Mouse (Mus musculus) cerebellum, postnatal 36 days (tissue): Measurements from ENCODE around the gene Zfp184.
A peak's percentile ranks its signal among the peaks of the same experiment; 100 is the strongest.

Source experiments
- DNase-seq, 2 experiments: peaks; one replicate each; pipeline ENCODE4 v3.0.0; 2021 to 2022; ENCODE audit warnings: mixed read lengths in 2 of 2

The Zfp184 gene

DNA sequence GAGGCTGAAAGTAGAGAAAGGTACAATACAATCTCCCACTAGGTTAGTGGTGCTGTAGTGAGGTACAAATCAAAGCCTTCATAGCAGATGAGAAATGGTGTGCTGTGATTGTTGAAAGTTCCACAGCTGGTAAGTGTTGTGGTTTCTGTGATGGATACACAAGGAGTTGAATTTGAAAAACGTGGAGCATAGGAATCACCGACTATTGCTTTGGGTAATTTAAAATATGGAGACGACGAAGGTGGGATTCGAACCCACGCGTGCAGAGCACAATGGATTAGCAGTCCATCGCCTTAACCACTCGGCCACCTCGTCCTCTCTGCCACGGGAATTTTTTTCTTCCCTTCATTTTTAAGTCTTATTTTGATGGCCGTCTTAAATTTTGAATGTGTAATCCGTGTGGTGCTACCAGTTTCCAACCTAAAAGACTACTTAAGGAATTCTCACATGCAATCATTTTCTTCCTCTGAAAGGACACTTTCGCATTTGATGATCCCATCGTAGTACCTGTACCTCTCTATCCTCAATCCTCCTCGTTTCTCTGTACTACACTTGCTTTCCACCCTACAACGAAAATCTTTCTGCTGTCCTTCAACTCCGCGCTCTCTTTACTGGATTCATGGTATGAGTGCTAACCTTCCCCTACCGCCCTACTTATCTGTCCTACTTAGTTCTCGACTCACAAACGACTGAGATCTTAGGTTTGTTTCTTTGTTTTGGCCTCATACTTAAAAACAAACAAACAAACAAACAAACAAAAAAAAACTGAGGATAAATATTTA is 49.3 kb downstream of the Zfp184 start:
- DNase-seq: peak; percentile 29 to 44

DNA sequence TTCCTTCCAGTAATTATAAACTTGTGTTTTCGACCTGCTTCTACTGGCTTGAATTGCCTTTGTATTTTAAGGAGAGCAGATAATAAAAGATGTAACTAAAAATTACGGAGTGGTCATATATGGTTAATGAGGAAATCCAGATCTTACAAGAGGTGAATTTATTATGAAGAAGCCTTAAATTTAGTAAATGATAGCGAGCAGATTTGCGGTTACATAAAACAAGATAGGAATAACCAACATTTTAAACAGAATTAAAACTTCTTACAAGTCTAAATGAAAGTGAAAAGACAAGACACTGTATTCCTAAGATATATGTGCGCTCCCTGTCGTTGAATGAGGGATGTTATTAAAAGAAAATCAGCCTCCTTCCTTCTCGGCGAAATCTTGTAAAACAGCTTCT is 50.0 kb downstream of the Zfp184 start:
- DNase-seq: no peak

DNA sequence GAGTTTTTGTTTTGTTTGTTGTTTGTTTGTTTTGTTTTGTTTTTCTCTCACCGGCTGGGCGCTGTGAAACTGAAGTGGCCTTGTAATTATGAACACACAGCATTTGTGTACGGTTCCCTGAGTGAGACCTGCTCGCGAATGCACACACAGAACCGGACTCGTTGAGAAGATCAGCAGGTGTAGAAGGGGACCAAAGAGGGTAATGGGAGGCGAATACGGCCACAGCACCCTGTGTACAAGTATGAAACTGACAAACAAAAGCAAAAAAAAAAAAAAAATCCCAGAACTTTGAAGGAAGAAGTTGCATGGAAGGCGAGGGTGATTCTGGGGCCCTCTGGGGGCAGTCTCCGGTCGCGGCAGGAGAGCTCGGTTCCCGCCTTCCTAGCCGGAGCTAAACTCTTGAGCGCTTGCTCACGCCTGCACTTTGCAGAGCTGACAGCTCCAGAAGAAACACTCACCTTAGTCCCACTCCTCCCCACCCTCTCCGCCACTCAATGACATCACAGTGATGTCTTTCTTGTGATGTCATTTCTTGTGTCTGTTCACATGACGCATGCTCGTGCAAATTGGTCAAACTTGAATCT is 50.5 kb downstream of the Zfp184 start:
- peak in 1 of 2 experiments; percentile 26 for DNase-seq

DNA sequence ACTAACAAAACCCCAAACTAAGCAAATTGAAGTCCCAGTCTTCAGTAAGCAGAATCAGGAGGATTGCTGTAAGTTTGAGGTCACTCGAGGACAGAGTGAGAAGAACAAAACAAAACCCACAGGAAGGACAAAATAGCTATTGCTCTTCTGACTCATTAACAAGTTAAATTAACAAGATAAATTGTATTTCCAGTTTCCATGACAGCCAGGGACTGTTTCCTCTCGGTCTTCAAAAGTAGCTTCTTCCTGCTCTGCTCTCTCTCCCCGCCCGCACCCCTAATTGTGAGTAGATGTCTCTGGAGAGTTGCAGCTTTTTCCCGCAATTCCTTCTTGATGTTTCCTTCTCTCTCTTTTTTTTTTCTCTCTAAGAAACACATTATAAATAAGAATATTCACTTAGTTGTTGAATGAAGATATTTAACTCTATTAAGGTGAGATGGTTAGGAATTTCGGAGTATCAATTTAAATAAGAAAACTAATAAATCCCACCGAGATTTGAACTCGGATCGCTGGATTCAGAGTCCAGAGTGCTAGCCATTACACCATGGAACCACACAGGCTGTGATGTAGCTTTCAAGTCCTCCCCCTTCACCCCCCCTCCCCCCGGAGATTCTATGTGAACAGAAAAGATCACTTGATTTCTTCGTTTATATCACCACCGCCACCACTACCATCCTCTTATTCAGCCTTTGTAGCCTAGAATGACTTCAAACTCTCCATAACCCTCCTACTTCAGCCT is 51.4 kb downstream of the Zfp184 start:
- DNase-seq: no peak

DNA sequence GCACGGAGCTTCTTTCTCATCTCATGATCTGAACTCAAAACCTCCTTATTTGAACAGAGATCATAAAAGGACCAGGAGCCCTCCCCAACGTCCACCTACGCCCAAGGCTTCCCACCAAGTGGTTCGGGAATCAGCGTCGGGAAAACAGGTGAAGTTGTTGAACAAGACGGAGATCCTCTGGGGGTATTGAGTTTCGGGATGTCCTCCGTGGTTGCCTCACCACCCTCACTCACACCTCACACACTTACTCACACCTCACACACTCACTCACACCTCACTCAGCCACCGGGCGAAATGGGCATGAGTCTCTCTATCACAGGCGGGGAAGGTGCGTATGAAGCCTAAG is 51.9 kb downstream of the Zfp184 start:
- DNase-seq: no peak

DNA sequence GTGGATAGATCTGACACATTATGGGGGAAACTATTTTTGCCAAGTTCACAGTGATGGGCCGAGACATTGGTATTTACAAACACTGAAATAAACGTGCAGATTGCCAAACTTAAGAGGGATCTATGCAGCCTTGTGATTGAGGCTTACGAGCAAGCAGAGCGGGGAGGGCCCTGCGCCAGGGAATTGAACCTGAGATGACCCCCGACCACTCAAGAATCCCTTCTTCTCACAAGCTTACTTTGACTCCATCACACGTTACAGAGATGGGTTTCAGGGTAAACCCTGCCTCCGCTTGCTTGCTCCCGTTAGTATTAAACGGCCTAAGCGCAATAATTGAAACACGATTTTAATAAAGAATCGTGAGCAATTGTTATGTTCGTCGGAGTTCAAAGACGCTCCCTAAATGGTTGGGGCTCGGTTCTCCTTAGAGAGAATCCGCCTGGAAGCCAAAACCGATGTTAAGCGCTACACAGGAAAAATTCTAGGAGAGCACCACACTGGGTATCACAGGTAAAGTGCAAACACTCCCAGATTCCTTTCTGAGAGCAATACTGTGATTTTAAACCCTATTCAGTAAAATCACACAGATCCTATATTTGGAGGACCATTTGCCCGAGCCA is 52.4 kb downstream of the Zfp184 start:
- no peak for DNase-seq

DNA sequence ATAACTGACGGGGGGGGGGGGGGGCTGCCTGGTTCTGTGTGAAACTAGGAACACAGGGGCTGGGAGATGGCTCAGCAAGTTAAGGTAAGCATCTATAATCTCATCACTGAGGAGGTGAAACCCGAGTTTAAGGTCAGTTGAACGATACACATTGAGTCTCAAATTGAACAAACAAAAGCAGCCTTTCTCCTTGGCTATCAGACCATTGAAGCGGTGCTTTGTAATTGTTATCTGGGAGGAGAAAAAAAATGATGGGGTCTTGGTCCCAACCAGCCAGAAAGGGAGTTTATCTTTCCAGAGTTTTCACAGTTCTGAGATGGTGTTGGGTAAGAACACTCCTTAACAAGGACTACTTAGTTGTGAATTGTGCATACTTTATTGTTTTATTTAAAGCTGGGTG is 52.9 kb downstream of the Zfp184 start:
- no peak for DNase-seq

DNA sequence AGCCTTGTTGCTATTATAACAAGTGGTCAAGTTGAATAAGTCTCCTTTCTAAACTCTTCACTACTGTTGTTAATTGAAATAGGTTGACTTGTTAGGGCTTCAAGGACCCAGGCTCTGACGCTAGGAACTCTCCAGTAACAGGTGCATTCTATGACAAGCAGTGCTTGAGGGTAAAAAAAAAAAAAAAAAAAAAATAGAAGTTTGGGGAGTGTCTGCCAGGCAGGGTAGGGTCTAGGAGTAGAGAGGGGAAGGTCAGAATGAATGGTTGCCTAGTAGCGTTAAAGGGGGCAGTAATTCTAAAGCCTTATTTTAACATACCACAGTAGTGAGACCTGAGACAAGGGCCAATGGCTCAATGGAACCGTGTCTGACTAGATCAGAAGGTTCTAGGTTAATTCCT is 53.5 kb downstream of the Zfp184 start:
- DNase-seq: no peak

DNA sequence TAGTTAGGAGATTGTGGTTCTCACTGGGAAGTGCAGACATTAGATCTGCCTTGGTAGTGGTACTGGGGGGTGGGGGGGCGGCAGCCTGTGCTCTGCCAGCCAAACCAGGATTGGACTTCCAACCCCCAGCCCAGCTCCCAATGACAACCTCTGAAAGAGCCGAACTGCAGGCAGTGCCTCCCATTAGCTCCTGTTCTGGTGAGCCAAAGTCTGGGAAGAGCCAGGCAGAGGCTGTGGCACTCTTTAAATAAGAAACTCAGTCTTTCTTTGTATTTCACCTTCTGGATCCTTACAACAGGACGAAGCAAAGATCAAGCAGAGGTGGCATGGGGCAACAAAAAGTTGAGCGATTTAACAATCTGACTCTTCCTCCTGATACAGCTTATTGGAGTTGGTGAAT is 54.3 kb downstream of the Zfp184 start:
- no peak for DNase-seq

DNA sequence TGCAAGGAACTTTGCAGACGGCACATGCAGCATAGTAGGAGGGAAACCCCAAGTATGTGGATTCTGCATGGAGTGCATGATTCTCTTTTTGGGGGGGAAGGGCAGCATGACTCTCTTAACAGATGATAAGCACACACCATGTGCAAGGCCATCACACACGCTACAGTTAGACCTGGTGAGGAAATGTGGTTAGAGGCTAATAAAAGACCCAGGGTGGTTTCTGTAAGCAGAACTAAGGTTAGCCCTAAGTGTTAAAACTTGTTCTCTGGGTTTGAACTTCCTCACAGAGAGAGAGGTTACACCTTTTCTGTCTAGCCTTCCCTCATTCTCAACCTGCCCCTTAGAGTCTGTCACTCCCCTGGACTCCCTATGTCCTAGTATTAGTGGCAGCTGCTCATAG is 56.5 kb downstream of the Zfp184 start:
- DNase-seq: no peak

DNA sequence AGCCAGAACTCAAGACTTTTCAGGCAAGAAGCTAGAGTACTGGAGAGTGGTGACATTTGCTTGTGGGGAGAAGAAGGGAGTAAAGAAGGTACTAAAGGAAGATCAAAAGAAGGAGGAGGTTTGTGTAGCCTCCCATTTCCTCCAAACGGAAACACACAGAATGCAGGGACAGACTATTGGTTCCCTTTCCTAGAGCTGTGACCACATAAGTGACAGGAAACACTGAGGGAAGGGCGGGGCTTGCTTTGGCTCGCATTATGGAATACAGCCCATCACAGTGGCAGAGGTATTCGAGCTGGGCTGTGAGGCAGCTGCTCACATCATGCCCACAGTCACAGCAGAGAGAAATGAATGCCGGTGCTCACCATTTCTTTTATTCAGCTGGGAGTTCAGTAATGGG is 56.9 kb downstream of the Zfp184 start:
- DNase-seq: no peak

DNA sequence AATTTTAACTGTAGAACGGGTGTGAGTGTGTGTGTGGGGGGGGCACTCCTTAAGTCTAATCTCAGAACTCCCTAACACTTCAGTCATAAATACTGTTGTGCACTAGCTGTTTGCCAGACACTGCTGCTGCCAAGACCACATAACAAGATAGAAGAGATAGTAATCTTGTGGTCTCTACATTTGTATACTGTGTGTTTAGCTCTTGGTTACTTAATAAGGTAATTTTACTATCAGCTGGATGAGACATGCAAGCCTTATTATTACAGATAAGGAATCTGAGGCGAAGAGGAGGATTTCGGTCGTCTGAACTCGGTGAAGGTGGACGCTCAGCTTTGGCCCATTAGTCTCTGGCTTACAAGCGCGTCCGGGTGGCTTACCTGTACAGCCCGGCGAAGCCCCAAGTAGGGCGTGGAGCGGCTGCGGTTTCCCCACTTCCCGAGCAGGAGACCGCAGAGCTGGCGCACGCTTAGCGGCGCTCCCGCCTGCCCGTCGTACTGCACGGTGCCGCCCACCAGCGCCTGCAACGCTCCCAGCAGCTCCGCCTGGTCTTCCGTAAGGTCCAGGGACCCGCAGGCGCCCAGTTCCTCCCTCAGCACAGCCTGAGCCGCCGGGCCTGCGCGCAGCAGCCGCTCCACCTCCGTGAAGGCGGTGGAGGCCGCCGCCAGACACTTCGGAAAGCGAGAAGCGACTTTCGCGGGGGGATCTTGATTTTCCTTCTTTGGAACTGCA is 60.9 kb downstream of the Zfp184 start:
- DNase-seq: no peak

DNA sequence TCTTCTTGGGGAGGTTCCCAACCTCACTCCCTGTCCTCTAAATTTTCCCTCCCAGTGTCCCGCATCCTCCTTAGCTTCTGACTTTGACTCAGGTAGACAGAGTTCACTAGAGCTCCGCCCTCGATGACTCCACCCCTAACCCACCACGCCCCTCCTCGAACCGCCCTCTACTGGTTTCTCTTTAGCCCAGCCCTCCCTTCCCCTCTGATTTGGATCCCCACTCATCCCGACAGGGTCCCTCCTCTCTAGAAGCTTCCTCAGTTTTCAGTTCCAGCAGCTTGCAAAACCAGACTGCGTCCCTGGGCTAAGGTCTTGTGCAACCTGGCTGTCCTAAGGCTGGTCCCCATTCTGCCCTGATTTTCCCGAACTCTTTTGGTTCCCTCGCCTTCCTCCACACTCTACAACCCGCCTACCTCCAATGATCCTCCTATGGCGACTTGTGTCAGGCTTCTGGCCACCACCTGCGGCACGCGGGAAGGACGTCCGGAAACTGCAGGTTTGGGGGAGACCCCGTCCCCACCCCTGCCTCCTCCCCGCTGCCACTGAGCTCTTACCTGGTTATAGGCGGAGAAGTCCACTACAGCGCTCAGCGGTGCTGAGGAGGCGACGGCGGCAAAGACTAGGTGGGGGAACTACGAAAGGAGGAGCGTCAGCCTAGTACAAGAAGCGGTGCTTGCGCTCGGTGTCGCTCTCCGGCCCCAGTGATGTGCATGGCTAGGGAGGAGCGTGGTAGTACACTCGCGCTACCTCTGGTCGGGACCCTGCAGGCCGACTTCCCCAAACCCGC is 61.6 kb downstream of the Zfp184 start:
- no peak for DNase-seq

DNA sequence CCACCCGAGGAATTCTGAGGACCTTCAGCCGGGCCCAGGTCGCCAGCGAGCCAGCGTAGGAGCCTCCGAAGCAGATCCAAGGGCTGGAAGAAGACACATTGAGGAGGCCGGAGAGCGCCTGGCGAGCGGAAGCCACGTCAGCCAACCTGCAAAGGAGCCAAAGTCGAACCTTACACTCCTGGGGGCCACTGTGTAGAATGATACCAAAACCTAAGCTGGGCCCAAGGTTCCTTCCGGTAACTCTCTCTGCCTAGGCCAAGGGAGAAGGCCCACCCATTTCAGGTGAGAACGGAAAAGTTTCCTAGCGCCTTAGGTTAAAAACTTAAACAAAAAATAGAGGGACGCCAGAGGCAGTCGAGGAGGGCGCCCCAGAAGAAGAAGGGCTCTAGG is 62.2 kb downstream of the Zfp184 start:
- no peak for DNase-seq

DNA sequence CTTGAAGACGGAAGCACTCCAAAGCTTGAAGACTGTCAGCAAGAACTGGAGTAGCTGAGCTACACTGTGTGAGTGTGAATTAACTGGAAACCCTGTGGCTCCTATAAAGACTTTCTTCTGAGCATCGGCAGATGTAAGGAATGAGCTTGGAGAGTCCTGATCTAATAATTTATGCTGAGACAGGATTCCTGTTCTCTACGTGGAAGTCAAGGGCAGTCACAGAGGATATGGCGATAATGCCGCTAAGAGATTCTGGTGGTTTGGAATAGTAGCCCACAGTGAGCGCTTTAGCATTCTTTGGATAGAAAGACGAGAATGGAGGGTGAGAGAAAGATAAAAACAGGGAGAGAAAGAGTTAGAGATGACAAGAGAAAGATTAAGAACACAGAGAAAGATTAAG is 63.0 kb downstream of the Zfp184 start:
- no peak for DNase-seq

DNA sequence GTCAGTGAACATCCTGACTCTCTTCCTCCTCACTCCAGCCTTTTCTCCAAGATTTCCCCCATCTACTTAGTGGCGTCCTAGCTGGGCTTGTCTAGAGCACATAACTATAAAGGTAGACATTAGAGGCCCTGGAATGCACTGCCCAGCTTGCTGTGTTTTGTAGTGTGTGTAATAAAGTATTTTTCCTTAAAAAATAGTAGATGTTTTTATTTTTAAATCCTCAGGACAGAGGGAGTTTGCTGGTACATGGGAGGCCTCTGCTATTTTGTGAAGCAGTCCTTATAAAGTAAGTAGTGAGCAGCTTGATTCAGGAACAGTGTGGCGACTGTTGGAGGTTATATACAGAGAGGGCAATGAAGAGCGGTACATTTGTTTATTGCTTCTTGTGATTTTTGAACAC is 63.8 kb downstream of the Zfp184 start:
- DNase-seq: no peak

DNA sequence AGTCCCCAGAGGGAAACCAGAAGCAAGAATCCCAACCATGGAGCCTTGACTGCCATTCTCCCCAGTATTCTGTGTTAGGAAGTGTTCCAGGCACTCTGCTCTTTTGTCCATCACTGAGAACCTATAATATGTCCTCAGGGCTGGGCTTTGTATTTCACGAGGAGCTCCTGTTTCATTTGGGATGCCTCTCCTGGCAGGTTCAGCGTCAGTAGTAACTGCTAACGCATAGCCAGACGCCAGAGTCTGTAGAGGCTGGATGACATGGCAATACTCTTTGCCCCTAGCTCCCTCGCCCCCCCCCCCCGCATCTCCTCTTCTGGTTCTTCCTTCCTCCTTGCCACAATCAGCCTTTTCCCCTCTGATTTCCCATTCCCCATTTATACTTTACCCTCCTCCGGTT is 64.7 kb downstream of the Zfp184 start, which contains the start of gene Prss16:
Prss16 (minus strand) TSS at position 101 of the 400 bp plus-strand sequence.
- DNase-seq: no peak
